Mouse (Mus musculus) intestine, postnatal 0 days (tissue): Measurements from ENCODE around the gene Zfp11. TPM values are rescaled to one million over a fixed set of nuclear protein-coding genes. Genes with fewer than 3 reads are reported as not detected.
"Not testable (repeated sequence)": the region's sequence is repeated elsewhere in the genome, so short reads cannot be mapped to it uniquely, and the experiment has no call there.

Source experiments
- ATAC-seq: fragments of 200-750 bp; cut with Nextera tagmentation; 2 replicates; pipeline ENCODE4 v1.8.0; 2017; ENCODE audit warnings: mild to moderate bottlenecking, moderate TSS enrichment, moderate library complexity
- H3K27ac ChIP-seq: fragments of 300-500 bp; sonication (generic); 2 replicates; pipeline ENCODE4 v1.5.1; 2014; ENCODE audit warnings: mild to moderate bottlenecking, low read depth, low read length, moderate library complexity
- H3K27me3 ChIP-seq: fragments of 300-500 bp; sonication (generic); replicated peaks from 2 replicates; pipeline ENCODE4 v1.6.1; 2014; ENCODE audit warnings: low read length, mixed read lengths; ENCODE audit not compliant: control insufficient read depth, insufficient read depth
- H3K36me3 ChIP-seq: fragments of 300-500 bp; sonication (generic); 2 replicates; pipeline ENCODE4 v1.6.1; 2014; ENCODE audit warnings: mild to moderate bottlenecking, moderate library complexity; ENCODE audit not compliant: control insufficient read depth, insufficient read depth
- H3K4me1 ChIP-seq: fragments of 300-500 bp; sonication (generic); replicated peaks from 2 replicates; pipeline ENCODE4 v1.6.1; 2014; ENCODE audit warnings: antibody characterized with exemption, low read length, mixed read lengths; ENCODE audit not compliant: control insufficient read depth, insufficient read depth
- H3K4me2 ChIP-seq: fragments of 300-500 bp; sonication (generic); replicated peaks from 2 replicates; pipeline ENCODE4 v1.6.1; 2014; ENCODE audit warnings: low read depth, mild to moderate bottlenecking, moderate library complexity
- H3K4me3 ChIP-seq: fragments of 300-500 bp; sonication (generic); 2 replicates; pipeline ENCODE4 v1.5.1; 2014; ENCODE audit warnings: low read depth, low read length
- H3K9ac ChIP-seq: fragments of 300-500 bp; sonication (generic); 2 replicates; pipeline ENCODE4 v1.6.1; 2014; ENCODE audit warnings: mild to moderate bottlenecking, low read depth, low read length
- H3K9me3 ChIP-seq: fragments of 300-500 bp; sonication (generic); 2 replicates; pipeline ENCODE4 v1.6.1; 2016; ENCODE audit warnings: mixed run types; ENCODE audit not compliant: control insufficient read depth
- CTCF ChIP-seq: sonication (generic); IDR thresholded peaks from 2 replicates; pipeline ENCODE4 v1.5.1; 2016; ENCODE audit warnings: low read depth, mild to moderate bottlenecking, control low read depth, antibody characterized with exemption, moderate library complexity
- whole genome bisulfite sequencing: fragments of 180-500 bp; shearing (Covaris S2); extraction: QIAGEN DNeasy Blood & Tissue Kit; methylation state at CpG from one replicate; pipeline ENCODE4 v1.1.7; 2014; 5-methylcytosine and 5-hydroxymethylcytosine counted together
- polyA plus RNA-seq: library from polyadenylated mRNA; unstranded; fragments of >200 nt; fragmentation: Nextera tagmentation; extraction: Ambion mirVana; gene quantifications from 2 replicates; pipeline ENCODE4 v1.2.1, GENCODE M21; 2015

The Zfp11 gene
- polyA plus RNA-seq, 1 experiment from 2014 or later = 0.93 TPM

DNA sequence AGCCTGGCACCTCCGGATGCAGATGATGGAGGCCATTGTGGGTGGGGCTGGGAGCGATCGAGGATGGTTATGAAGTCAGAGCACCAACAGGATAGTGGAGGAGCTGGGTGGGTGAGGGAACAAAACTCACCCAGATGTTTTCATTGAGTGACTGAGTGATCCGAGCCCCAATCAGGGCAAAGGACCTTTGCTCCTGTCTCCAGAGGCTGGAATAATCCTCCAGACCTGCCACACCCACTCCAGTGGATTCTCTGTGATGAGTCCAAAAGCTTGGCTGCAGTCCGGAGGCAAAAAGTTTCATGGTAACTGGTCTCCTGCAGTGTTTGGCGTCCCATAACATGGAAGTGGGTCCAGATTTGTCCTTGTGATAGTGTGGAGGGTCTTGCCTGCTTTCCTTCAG lies 43.8 kb downstream of the Zfp11 start:
- Histone ChIP-seq H3K4me2 (no peak overlapping the region), H3K27ac (no peak overlapping the region), H3K4me1 (no peaks in the 10 kb centered on the region), H3K36me3 (no peaks in the 10 kb centered on the region), H3K4me3 (no peak overlapping the region), H3K9ac (no peak overlapping the region), H3K27me3 (no peaks in the 10 kb centered on the region), H3K9me3 (no peaks in the 10 kb centered on the region)
- TF ChIP-seq CTCF = no peak
- ATAC-seq = no peak
- 80% methylated on average over 6 of the region's 6 CpGs for WGBS

DNA sequence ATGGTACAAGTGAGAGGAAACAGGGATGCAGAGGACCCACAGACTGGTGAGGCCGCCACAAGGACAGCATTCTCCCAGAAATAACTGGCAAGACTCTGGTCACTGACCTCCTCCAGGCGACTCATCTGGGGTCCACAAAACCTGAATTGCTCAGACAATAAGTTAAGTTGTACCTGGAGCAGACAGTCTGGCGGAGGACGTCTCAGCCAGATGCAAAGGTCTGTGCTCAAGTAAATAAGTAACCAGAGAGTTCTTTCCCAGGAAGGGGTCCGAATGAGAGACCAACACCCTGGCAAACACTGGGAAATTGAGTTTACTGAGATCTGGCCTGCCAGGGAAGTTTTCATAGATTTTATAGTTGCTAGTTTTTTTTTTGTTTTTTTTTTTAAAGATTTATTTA lies 48.5 kb downstream of the Zfp11 start:
- no peaks in the 10 kb centered on the region for H3K9me3 ChIP-seq
- TF ChIP-seq CTCF = no peak
- no peaks in the 10 kb centered on the region for H3K27me3 ChIP-seq
- H3K36me3 ChIP-seq = no peaks in the 10 kb centered on the region
- peak; percentile 41; the same call in 1 of the 2 replicates for ATAC-seq
- WGBS = 53% methylated on average over 5 of the region's 5 CpGs
- H3K27ac ChIP-seq = no peak overlapping the region
- peak overlapping the region; percentile 37 for H3K4me2 ChIP-seq
- H3K4me3 ChIP-seq = no peak overlapping the region
- H3K4me1 ChIP-seq = no peaks in the 10 kb centered on the region
- H3K9ac ChIP-seq = no peak overlapping the region

DNA sequence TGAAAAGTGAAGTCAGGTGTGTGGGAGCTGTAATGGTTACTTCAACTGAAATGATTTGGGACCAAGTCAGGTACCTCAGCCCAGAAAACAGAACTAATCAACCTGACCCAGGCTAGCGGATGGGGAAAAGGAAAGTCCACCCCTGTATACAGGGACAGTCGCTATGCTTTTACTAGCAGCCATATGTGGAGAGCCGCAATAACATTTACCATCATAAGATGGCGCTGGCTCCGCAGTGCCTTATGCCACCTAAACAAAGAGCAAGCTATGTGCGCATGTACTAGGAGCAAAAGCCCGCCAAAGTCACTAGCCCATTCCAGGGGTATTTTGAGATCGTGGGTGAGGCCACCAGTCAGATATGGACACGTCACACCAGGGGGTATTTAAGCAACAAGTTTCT lies 49.3 kb downstream of the Zfp11 start:
- not testable (repeated sequence) for H3K27me3 ChIP-seq, H3K27ac ChIP-seq, ATAC-seq, H3K4me1 ChIP-seq, H3K9me3 ChIP-seq, H3K36me3 ChIP-seq, H3K9ac ChIP-seq, H3K4me3 ChIP-seq
- 59% methylated on average over 9 of the region's 9 CpGs for WGBS
- peak; percentile 54 for TF ChIP-seq CTCF
- peak overlapping the region; percentile 37 for H3K4me2 ChIP-seq

DNA sequence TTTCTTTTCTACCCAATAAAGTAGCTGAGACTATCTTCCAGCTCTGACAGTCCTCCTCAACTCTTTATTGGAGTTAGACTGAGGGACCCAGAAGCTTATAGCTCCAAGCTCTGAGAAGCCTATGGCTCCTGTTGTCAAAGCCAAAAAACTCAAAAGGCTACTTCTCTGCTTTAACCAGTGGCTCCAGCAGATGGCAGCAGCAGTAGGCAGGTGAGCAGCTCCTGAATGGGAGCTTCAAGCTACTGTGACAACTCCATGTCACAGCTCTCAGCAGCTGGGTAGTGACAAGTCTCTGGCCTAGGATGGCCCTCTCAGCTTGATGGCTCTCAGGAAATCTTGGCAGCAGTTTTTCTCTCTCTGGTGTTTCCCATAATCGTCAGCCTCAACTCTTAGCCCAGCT lies 58.8 kb downstream of the Zfp11 start:
- 5% methylated on average over 1 of the region's 1 CpGs for WGBS
- no peaks in the 10 kb centered on the region for H3K36me3 ChIP-seq
- no peaks in the 10 kb centered on the region for H3K9me3 ChIP-seq
- no peak overlapping the region for H3K27ac ChIP-seq
- no peak overlapping the region for H3K9ac ChIP-seq
- H3K4me3 ChIP-seq = no peak overlapping the region
- 0 out of 2 replicates have a peak, but pooled peaks have one; percentile 36 for ATAC-seq
- no peaks in the 10 kb centered on the region for H3K27me3 ChIP-seq
- H3K4me2 ChIP-seq = no peak overlapping the region
- TF ChIP-seq CTCF = peak; percentile 89
- no peaks in the 10 kb centered on the region for H3K4me1 ChIP-seq

DNA sequence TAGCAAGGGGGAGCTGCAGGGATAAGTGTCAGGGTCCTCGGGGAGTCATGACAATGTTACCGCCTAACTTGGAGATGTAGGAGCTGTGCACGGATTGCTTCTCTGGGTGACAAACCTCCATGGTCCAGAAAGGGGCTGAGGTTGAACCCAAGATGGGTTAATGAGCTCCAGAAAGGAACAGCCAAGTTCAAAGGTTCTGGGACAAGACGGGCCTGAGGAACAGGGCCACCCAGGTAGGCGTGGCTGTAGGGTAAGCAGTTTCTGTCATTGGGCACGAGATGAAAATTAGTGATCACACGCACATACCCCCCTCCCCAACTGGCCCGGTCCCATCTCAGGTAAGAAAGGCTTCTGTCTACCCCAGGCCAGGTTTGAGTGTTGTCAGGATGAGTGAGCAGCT lies 62.4 kb downstream of the Zfp11 start:
- Histone ChIP-seq H3K27ac (no peak overlapping the region), H3K4me1 (no peaks in the 10 kb centered on the region), H3K4me2 (no peak overlapping the region), H3K4me3 (no peak overlapping the region), H3K27me3 (no peaks in the 10 kb centered on the region), H3K36me3 (no peaks in the 10 kb centered on the region), H3K9me3 (no peaks in the 10 kb centered on the region), H3K9ac (no peak overlapping the region)
- 69% methylated on average over 8 of the region's 8 CpGs for WGBS
- TF ChIP-seq CTCF = no peak
- ATAC-seq = no peak

Other genes starting within 250 kb of the Zfp11 start
- gene Sfswap, start 168.9 kb downstream of the Zfp11 start, polyA plus RNA-seq = 19.4 and 19.8 TPM in 2 replicates
- 2.6 and 2.9 TPM in 2 replicates for gene Mmp17, start 85.9 kb downstream of the Zfp11 start, polyA plus RNA-seq
- not detected in 2 replicates for gene Sept14, start 38.4 kb upstream of the Zfp11 start, polyA plus RNA-seq
- 109 and 115 TPM in 2 replicates for gene Mrps17, start 45.4 kb upstream of the Zfp11 start, polyA plus RNA-seq
- 51.0 and 51.2 TPM in 2 replicates for gene Nipsnap2, start 55.0 kb upstream of the Zfp11 start, polyA plus RNA-seq
- gene Psph, start 117.3 kb upstream of the Zfp11 start, polyA plus RNA-seq = 22.2 and 23.6 TPM in 2 replicates
- 14.6 and 15.1 TPM in 2 replicates for gene Sumf2, start 176.9 kb upstream of the Zfp11 start, polyA plus RNA-seq
- gene Chchd2, start 217.4 kb upstream of the Zfp11 start, polyA plus RNA-seq = 1,534 and 1,607 TPM in 2 replicates
- 1.8 and 2.4 TPM in 2 replicates for gene Zbed5, start 225.6 kb upstream of the Zfp11 start, polyA plus RNA-seq
- not detected in 2 replicates for gene Phkg1, start 228.4 kb upstream of the Zfp11 start, polyA plus RNA-seq
- 3.3 and 3.8 TPM in 2 replicates for gene Nupr1l, start 238.4 kb upstream of the Zfp11 start, polyA plus RNA-seq